Mouse (Mus musculus): ENCODE measurements at regions not wholly inside any gene's neighbourhood (a gene's known extent, or its start where the extent isn't known, plus 50 kb on each side); places are given as distances from the start of the nearest gene placed in this dataset.

DNA sequence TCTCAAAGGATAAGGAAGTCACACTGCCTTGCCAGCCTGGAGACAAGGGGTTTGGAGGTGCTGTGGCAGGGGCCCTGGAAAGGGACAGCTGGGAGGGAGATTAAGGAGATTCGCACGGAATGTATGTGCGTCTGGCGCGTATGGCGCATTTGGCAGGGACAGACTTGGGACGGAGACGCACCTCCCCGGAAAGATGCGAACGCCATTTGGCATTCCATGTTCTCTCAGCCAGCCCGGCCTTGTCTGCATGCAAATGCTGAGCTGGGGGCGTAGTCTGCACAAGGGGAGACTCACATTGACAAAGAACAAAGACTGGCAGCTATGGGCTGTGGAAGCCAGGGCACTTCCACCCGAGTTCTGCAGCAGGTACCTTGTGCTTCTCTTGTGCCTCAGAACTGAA is 174.4 kb downstream of the Gm26897 start:
- TF ChIP-seq POLR2A (IDR thresholded peaks at IDR 0.05; ENCODE audit: insufficient read depth, low read depth, low read length) (no peak), CTCF (IDR thresholded peaks at IDR 0.05; ENCODE audit: insufficient read depth, low read depth, low read length) (no peak)
